Mouse (Mus musculus): ENCODE results near the gene Rab31.

The Rab31 gene

DNA sequence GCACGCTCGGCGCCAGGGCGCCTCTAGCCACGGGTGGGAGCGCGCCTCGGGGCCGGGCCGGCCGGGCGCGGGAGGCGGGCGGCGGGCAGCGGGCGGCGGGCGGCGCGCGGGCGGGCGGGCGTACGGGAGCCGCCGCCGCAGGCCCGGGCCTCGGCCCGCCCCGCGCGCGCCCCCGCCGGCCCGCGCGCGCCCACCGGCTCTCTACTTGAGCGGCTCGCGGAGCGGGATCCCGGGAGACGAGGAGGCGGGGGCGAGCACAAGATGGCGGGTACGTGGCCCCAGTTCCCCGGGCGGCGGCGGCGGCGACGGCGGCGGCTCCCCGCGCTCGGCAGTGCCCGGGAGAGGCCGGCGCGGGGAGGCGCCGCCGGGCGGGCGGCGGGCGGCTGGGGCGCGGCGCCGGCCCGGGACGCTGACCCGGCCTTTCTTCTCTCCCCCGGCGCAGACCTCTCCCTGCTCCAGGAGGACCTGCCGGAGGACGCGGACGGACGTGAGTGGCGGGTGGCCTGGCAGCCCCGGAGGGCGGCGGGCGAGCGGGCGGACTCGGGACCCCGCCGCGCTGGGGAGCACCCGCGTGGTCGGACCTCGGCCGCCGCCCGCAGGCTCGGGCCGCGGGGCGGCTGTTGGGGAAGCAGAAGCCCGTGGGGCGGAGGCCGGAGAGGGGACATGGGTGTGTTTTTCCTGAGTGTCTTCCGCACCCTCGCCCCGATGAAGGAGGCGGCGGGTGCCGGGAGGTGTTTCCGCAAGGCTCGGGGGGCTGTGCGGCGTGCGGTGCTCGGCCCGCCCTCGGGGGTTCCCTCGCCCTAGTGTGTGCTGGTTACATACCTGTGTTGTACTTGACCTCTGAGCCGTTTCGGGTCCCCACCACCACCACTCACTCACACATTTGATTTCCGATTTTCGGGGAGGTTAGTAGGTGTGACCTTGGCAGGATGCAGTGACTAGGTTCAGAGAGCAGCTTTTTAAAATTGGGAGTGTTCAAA, 10.9 kb upstream of the Rab31 start:
- peak; percentile 78 for DNase-seq (ENCODE audit: low spot score)

- peak; percentile 83 for DNase-seq (ENCODE audit: low spot score)
Measured at GRCm38 (mm10) chr17:65782551-65783141, 10.1 kb upstream of the Rab31 start, which contains the start of gene Ppp4r1. Gene Ppp4r1, plus strand, starts transcription at chr17:65782573.

- DNase-seq (ENCODE audit: low spot score), result no peak
Measured at GRCm38 (mm10) chr17:65780970-65781369, 8.4 kb upstream of the Rab31 start.

- DNase-seq (ENCODE audit: low spot score), result no peak
Measured at GRCm38 (mm10) chr17:65777461-65777860, 4.9 kb upstream of the Rab31 start.

- no peak for DNase-seq (ENCODE audit: low spot score)
Measured at GRCm38 (mm10) chr17:65776228-65776627, 3.7 kb upstream of the Rab31 start.

DNA sequence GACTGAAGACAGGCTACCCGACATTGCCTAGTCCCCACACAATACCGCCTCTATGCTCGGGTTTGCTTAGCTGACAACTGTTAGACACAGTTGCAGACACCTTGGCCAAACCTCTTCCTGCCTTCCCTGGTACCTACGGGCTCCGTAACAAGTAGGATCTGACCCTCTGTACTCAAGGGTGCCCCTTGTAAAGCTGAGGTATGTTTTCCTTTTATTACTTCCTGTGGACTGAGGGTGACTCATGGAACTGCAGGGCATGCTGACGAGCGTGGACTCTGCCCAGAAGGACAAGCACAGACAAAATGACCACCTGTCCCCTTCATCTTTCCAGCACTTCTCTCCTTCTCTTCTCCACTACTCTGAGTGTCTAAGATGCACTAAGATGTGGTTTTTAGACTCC, 1.9 kb upstream of the Rab31 start:
- DNase-seq (ENCODE audit: low spot score), result peak; percentile 20

DNA sequence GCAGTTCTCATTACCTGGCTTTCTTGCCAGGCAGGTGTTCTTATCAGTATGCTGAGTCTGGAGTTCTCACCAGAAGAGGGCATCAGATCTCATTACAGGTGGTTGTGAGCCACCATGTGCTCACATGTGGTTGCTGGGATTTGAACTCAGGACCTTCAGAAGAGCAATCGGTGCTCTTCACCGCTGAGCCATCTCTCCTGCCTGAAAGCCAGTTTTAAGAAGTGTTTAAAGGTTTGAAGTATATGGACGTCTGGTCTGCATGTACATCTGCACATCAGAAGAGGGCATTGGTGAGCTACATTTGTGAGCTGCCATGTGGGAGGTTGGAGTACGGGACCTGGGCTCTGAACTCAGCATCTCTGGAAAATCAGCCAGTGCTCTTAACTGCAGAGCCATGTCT, 1.1 kb upstream of the Rab31 start:
- DNase-seq (ENCODE audit: low spot score), result peak; percentile 8

DNA sequence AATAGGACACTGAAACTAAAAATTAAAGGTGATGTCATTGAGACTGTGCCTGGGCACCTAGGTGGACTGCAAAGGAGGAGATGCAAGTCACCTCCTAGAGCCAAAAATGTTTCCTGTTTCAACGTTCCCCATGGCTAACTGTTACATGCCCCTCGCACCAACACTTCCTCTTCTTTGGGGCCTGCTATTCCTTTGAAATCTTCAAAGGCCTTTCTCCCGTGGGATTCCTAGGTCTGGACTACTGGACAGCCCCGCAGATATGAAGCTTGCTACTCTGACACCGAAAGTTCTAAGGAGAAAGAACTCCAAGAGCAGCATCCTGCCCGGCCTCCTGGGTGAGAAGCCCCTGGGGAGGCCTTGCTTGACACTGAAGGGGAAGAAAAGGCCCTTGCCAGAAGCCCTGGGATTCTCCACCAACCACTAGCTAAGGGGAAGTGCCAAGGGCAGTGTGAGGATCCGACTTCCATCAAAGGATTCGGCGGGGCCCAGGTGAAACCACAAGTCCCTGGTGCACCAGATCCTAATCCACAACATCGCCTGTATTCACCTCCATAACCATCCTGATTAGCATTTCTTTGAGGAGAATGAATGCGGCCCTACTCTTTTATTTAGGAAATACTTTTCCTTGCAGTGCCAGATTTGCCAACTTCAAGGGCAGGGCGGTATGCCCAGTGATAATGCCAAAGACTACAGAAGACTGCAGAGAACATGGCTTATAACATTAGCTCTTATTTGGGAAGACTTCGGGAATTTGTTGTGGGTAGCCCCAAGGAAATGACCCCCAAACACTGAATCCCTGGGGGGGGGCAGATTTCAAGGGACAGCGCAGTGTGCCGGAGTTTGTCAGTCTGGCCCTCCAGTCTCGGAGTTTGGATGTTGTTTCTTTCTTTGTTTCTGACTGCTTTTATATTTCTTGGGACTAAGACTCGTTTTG, 1.3 kb downstream of the Rab31 start:
- DNase-seq (ENCODE audit: low spot score), result no peak

DNA sequence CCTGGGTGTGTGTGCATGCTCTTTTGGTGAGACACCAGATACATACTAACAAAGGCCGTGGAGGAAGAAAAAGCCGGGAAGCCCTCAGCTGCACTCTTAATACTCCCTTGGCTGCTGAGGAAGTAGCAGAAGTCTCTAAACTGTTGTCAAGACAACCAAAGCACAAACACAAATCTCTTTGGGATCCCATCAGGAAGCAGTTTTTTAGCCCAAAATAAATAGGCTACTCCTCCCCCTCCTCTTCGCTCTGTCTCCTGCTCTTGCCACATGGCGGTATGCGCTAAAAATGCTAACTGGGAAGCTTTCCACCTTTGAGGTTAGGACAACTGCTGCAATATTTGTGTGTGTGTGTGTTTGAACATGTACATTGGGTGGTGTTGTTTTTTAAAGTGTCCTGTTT, 4.1 kb downstream of the Rab31 start:
- no peak for DNase-seq (ENCODE audit: low spot score)

- no peak for DNase-seq (ENCODE audit: low spot score)
Measured at GRCm38 (mm10) chr17:65763221-65763620, 9.3 kb downstream of the Rab31 start.

DNA sequence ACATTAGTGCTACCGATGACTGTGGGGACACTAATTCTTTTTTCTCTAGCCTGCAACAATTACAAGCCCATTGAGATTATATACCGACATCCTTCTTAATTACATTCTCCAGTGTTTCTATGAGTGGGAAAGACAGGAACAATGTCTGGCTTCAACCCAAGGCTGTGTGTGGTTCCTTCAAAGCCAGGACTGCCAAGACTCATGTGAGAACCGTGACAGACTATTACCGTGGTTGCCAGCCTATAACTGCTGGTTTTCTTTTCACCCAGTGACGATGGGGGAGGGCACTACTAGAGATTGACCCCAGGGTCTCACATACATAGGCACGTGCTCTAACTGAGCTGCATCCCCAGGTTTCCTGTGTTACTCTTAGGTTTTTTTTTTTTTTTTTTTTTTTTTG, 15.4 kb downstream of the Rab31 start:
- DNase-seq (ENCODE audit: low spot score), result no peak

- DNase-seq (ENCODE audit: low spot score), result no peak
Measured at GRCm38 (mm10) chr17:65755857-65756256, 16.7 kb downstream of the Rab31 start.

DNA sequence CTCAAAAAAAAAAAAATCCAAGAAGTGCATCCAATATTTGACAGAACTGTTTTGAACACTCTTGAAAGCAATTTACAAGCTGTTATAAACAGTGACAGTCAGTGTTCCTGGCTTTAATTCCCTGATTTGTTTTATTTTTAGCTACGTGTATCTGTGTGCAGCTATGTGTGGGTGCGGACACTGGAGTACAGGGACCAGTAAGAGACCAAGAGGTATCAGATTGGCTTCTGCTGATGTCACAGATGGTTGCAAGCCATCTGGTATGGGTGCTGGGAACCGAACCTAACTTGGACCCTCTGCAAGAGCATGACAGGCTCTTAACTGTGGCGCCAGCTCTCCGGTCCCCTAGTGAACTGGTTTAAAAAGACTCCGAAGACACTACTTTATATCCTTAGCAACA, 19.4 kb downstream of the Rab31 start:
- no peak for DNase-seq (ENCODE audit: low spot score)

DNA sequence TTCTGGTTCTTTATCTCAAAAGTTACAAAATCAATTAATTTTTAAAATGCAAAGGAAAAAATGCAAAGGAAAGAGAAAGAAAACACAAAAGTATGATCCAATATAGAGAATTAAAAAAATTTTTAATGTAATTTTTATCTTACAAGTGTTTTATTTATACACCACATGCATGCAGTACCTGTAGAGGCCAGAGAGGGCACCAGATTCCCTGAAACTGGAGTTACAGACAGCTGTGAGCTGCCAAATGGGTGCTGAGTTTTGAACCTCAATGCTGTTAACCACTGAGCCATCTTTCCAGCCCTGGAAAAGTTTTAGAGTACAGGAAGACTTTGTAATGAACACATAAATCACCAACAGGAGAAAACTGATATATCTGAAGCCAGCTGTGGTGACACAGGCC, 22.3 kb downstream of the Rab31 start:
- no peak for DNase-seq (ENCODE audit: low spot score)

DNA sequence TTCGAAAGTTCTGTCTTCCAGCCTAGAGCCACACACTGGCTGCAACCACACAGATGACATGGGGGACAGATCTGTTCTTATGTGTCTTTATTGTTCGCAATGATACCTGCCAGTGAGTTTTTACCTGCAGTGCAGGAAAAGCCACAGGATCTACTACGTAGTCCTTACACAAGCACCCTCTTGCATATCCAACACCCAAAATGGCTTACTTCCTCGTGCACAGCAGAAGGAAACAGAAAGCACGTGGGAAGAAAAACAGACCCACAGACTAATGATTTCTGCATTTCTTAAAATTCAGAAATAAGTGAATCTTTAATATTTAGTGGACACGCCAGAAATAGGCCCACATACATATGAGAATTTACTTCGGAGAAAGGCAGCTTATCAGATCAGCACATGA, 22.7 kb downstream of the Rab31 start:
- no peak for DNase-seq (ENCODE audit: low spot score)

GRCm38 (mm10) chr17:65748997-65749396, 23.6 kb downstream of the Rab31 start:
- no peak for DNase-seq (ENCODE audit: low spot score)

DNA sequence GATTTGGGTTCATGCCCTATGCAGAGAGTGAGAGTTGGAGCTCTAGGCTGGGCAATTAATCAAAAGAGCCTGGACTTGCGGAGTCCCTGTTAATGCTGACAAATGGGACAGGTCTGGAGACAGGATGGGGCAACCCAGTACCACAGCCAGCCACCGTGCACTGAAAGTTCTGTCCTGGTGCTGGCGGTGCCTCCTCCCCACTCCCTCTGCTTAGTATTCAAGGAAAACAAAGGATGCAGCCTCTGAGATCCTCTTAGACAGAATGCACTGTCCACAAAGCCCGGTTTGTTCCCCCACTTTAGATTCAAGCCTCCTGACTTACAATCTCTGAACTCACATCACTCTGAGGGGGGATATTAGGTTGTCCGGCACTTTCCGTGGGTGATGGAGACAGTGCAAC, 26.2 kb downstream of the Rab31 start:
- DNase-seq (ENCODE audit: low spot score), result no peak

DNA sequence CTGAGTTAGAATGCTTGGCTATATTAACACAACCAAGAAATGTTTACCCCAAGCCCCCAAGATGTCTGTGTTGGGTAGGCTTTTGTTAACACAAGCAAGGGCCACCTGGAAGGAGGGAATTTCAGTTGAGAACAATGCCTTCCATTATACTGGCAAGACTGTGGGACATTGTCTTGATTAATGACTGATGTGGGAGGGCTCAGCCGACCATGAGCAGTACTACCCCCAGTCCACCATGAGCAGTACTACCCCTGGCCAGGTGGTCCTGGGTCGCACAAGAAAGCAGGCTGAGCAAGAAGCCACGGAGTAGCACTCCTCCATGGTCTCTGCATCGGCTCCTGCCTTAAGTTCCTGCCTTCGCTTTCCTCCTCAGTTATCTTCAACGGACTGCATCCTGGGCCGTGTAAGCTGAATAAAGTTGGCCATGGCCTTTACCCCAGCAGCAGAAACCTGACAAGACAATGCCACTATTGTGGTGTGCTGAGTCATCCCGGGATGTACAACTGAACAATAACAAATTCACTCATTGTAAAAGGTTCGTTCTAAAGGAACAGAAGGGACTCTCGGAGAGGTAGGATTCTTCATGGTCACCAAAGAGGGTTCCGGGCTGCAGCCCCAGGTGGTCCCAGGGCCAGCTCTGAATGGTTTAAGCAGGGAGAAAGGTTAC, 28.8 kb downstream of the Rab31 start:
- DNase-seq (ENCODE audit: low spot score), result no peak

- no peak for DNase-seq (ENCODE audit: low spot score)
Measured at GRCm38 (mm10) chr17:65742969-65743368, 29.6 kb downstream of the Rab31 start.

- no peak for DNase-seq (ENCODE audit: low spot score)
Measured at GRCm38 (mm10) chr17:65742245-65742905, 30.2 kb downstream of the Rab31 start.

DNA sequence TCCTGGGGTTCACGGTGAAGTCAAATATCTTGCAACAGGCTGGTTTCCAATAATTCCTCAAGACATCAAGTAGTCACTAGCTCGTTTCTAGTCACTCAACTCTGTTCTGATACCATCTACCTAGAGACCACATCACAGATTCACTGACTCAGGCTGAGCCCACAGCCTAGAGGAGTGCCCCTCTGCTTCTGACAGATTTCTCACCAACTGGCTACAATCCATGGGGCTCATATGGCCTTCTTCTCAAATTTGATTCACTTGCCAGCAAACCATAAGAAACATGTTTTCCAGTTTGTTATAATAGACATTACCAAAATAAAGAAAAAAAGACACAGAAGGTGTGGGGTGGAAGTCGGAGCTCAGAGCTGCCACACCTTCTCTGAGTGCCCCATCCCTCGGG, 31.0 kb downstream of the Rab31 start:
- DNase-seq (ENCODE audit: low spot score), result no peak

All from urinary bladder, postnatal 14 days (tissue).